10 mouse cellular contexts compared by ENCODE assay signal in the genomic region with DNA sequence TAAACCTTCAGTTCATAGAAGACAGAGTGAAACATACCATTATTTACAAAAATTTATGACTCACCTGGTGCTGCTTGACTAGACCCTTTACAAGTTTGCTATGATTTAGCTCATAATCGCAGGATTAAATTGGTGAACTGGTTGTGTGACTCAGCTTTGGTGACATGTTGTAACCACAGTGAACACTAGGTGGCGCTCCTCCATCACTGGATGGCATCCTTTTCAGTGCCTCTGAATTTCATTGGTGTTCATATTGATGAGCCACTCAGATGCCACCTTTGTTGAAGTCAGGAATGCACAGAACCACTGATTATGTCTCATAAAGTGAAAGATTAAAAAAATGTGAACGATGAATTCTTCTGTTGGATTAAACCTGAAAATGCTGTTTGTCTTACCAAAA. TPM values are rescaled to one million over a fixed set of nuclear protein-coding genes. Genes with fewer than 3 reads are reported as not detected.
A peak's percentile ranks its signal among the peaks of the same experiment; 100 is the strongest.
DNase-seq lines count a peak whose midpoint lies in the region; ATAC-seq lines count a peak whose summit lies in the region.
"Had no signal": no experiment of that assay in that cellular context is flagged by ENCODE, and none has a peak within 500 bp of the region (broad histone marks: within the 10 kb centered on the region; RNA-seq: fewer than 3 reads in every experiment).

No protein-coding gene starts in this region.

- H3K36me3 ChIP-seq in hindbrain, embryonic 12.5 days: peaks cover 19% of the 10 kb centered on the region
- 0 out of 2 replicates have a peak, but pooled peaks cover 1% of the 10 kb centered on the region for H3K36me3 ChIP-seq in splenic B cell, adult 2 months (ENCODE audit: control insufficient read depth, insufficient read depth, low read length, poor library complexity, severe bottlenecking)

- peak; percentile 50 for ATAC-seq in erythroid progenitor cell, adult 5-6 weeks (replicated peaks; ENCODE audit: low FRiP score, poor library complexity, severe bottlenecking)
- ATAC-seq in hindbrain, embryonic 12.5 days (ENCODE audit: low FRiP score): peak; percentile 59
- ATAC-seq in monocyte, adult 5-6 weeks (replicated peaks; ENCODE audit: insufficient number of reproducible peaks, low FRiP score, low TSS enrichment, poor library complexity, severe bottlenecking): peak; percentile 66

- H3K9ac ChIP-seq in hindbrain, embryonic 12.5 days: no peak overlapping the region
- H3K9ac ChIP-seq: embryonic facial prominence, embryonic 15.5 days; stomach, embryonic 15.5 days had no signal

- no peaks in the 10 kb centered on the region for H3K27me3 ChIP-seq in hindbrain, embryonic 12.5 days
- H3K27me3 ChIP-seq in splenic B cell, adult 2 months (ENCODE audit: control insufficient read depth, insufficient read depth, low read length, poor library complexity, severe bottlenecking): no peaks in the 10 kb centered on the region; the same call in 1 of the 2 replicates
- H3K27me3 ChIP-seq: embryonic facial prominence, embryonic 15.5 days; stomach, embryonic 15.5 days had no signal

- H3K4me2 ChIP-seq in hindbrain, embryonic 12.5 days (replicated peaks): no peak overlapping the region
- H3K4me2 ChIP-seq: embryonic facial prominence, embryonic 15.5 days; stomach, embryonic 15.5 days had no signal

- WGBS in hindbrain, embryonic 12.5 days: 38% methylated on average over 3 of the region's 3 CpGs

- H3K4me3 ChIP-seq in hindbrain, embryonic 12.5 days: no peak overlapping the region
- H3K4me3 ChIP-seq: embryonic facial prominence, embryonic 15.5 days; stomach, embryonic 15.5 days had no signal

- no peaks in the 10 kb centered on the region for H3K9me3 ChIP-seq in hindbrain, embryonic 12.5 days (replicated peaks)
- H3K9me3 ChIP-seq: embryonic facial prominence, embryonic 15.5 days; stomach, embryonic 15.5 days had no signal

- intact Hi-C loops in left cerebral cortex, postnatal 4 days (cut with DNase I): loop anchor here (5.0 kb wide), 3 partner anchors 126 to 806 kb away; no protein-coding TSS in a partner anchor

- H3K4me1 ChIP-seq in hindbrain, embryonic 12.5 days: no peaks in the 10 kb centered on the region
- H3K4me1 ChIP-seq: embryonic facial prominence, embryonic 15.5 days had no signal

- no peak overlapping the region for H3K27ac ChIP-seq in hindbrain, embryonic 12.5 days
- H3K27ac ChIP-seq: embryonic facial prominence, embryonic 15.5 days; stomach, embryonic 15.5 days had no signal

- DNase-seq in kidney, adult 8-10 months: peak; percentile 25 to 74
- no peak for DNase-seq in kidney, adult 11 months
- DNase-seq in brain, embryonic 18.5 days (ENCODE audit: low read depth, low spot score): peak; percentile 60
- DNase-seq in left cerebral cortex, postnatal 4 days: peak; percentile 75
- peak; percentile 86 for DNase-seq in splenic B cell, adult 2 months (ENCODE audit: low read depth, low spot score)

RNA-seq across cellular contexts. Expression of gene Blzf1, which starts 9.4 kb away (rescaled TPM):
- total RNA-seq in erythroid progenitor cell, adult 5-6 weeks (2015; ENCODE audit: low replicate concordance): 5.4 and 11.3 TPM in 2 replicates
- 10.1 and 17.5 TPM in 2 replicates for total RNA-seq in erythroid progenitor cell, adult 5-6 weeks (2017; ENCODE audit: low replicate concordance)
- polyA plus RNA-seq in hindbrain, embryonic 12.5 days (2016; fragmentation: Nextera tagmentation; extraction: Ambion mirVana): 31.0 and 31.3 TPM in 2 replicates
- total RNA-seq in left cerebral cortex, postnatal 4 days (2021): 10 to 100 TPM; 19.8 to 24.3 TPM
- 22.7 to 29.9 TPM (median 22.8 TPM) in 3 replicates for total RNA-seq in monocyte, adult 5-6 weeks (2017)

RNA-seq across cellular contexts. Expression of gene Nme7, which starts 12.8 kb away (rescaled TPM):
- 3.8 and 14.1 TPM in 2 replicates for total RNA-seq in erythroid progenitor cell, adult 5-6 weeks (2015; ENCODE audit: low replicate concordance)
- total RNA-seq in erythroid progenitor cell, adult 5-6 weeks (2017; ENCODE audit: low replicate concordance): 5.3 and 13.7 TPM in 2 replicates
- polyA plus RNA-seq in hindbrain, embryonic 12.5 days (2016; fragmentation: Nextera tagmentation; extraction: Ambion mirVana): 29.8 and 32.0 TPM in 2 replicates
- total RNA-seq in left cerebral cortex, postnatal 4 days (2021): 10 to 100 TPM; 21.5 to 24.4 TPM
- 11.7 to 25.7 TPM (median 13.8 TPM) in 3 replicates for total RNA-seq in monocyte, adult 5-6 weeks (2017)

RNA-seq across cellular contexts. Expression of gene Ccdc181, which starts 41.3 kb away (rescaled TPM):
- 1.7 and 15.5 TPM in 2 replicates for total RNA-seq in erythroid progenitor cell, adult 5-6 weeks (2015; ENCODE audit: low replicate concordance)
- total RNA-seq in erythroid progenitor cell, adult 5-6 weeks (2017; ENCODE audit: low replicate concordance): 8.4 and 9.0 TPM in 2 replicates
- 15.3 and 19.2 TPM in 2 replicates for polyA plus RNA-seq in hindbrain, embryonic 12.5 days (2016; fragmentation: Nextera tagmentation; extraction: Ambion mirVana)
- 10 to 100 TPM; 21.2 to 22.3 TPM for total RNA-seq in left cerebral cortex, postnatal 4 days (2021)
- total RNA-seq in monocyte, adult 5-6 weeks (2017): 10.4 to 14.3 TPM (median 13.2 TPM) in 3 replicates
